Mouse (Mus musculus) spleen, adult 12 weeks (tissue): ENCODE results near the gene Zfp105.

Experiments
- DNase-seq: peaks from one replicate; pipeline ENCODE4 v3.0.0; 2022; ENCODE audit warnings: low spot score

The Zfp105 gene

DNA sequence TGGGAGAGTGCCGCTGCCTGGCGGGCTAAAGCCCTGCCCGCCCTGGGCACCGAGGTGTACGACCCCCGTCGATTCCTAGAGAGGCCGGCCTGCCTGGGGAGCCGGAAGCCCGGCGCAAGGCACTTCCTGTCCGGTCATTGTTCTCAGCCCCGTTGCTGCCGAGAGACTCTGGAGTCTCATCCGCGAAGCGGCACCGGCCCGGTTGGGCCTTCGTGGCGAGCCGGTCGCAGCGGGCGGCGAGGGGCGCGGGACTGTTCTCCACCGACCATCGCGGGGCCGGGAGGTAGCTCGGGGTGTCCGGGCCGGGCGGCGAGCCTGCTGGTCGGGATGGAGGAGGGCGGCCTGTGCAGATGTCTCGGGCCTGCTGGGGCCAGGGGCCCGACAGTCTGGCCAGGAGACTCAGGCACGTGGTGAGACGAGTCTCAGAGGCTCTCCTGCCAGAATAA is at the start of gene Zfp105:
Gene Zfp105 (plus strand): TSS at position 137 of the 446 bp plus-strand sequence.
- DNase-seq = no peak

DNA sequence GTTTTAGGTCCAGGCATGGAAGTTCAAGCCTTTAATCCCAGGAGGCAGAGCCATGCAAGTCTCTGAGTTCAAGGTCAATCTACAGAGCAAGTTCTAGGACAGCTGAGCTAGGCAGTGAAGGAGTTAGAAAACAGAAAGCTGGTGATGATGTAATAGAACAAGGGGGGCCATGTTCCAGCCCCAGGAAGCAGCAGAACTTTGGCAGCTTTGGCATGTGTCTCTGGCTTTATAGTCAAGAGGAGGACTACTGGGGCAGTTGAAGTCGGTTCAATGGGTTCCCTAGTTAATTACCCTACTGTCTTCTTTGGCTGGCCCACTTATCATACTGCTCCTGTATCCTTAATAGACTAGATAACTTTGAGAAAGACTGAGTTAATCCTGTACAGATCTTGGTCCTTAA is 48.2 kb upstream of the Zfp105 start:
- DNase-seq = no peak

DNA sequence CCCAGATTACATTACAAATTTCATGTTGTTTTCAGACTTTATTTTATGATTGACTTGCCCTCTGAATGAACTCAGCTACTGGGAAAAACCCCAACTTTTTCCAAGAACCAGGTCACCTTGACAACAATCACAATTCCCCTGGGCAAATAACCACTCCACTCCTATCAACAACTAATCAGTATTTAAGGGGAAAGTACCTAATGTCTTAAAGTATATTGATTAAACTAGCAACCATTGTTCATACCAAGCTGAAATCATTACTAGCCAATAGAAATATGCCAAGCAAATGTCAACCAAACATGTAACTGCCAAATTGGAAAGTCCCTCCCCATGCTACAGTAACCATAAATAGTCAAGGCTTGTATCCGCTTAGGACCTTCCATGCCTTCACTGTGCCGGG is 47.7 kb upstream of the Zfp105 start:
- DNase-seq = no peak

DNA sequence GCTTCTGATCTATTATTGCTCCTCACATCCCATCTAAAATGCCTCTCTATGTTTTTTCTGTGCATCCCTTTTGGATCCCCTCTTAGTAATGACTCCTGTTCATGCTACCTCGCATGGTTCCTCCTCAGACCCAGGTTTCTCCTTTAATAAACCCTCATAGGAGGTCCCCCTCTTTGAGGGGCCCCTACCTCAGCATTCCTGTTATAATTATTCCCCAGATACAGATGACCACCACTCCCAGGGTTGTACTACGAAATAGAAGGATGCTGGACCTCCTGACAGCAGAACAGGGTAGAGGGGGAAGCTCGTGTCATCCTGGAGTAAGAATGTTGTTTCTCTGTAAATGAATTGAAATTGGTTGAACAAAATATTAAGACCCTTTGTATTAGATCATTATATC is 37.5 kb upstream of the Zfp105 start, which contains the start of gene Zkscan7:
Gene Zkscan7 (plus strand): TSS at position 301 of the 400 bp plus-strand sequence.
- no peak for DNase-seq

DNA sequence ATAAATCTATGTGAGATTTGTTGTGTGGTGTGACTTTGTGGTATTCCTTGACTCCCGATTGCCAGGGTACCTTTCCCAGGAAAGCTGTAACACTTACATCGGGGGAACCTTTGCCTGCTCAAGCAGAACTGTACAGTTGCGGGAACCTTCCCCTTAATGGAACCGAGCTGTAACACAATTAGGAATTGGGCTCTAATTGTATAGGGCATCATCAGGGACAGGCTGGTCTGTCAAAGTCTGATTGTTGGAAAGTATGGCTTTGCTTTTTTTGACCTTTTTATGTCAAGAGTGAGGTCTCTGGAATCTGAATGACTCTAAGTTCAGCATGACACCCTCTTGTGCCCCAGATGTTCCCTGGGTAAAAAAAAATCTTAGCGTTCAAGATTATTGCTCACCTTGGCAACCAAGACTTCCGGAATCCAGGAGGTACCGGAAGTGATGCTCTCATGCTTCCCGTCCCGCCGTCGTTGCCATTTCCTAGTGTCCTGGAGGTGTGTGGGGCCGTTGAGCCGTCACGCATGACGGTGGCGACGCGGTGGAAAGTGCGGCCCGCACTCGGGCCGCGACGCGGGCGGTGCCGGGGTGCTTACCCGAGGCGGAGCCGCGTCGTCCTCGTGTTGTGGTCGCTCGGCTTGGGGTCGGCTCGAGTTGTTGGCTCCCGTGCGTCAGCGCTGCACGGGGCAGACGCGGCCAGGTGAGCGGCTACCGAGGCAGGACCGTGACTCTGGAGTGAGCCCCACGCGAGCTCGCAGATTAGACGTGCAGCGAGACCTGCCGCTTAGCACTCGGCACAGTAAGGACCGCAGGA is 36.3 kb upstream of the Zfp105 start:
- peak; percentile 33 for DNase-seq

DNA sequence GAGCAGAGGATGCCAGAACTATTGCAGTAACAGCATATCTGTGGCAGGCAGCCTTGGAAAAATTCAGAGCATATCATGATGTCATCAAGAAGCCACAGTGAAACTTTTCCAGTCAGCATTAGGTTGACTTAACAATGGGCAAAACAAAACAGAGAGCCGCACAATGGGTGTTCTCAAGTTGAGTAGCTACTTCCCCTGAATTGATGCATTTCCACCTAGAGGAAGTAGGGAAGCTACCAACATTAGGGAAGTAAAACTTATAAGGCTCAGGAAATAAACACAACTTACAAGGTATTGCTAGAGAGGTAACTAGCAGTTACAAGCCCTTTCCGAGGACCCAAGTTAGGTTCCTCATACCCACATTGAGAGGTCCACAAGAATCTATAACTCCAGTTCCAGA is 21.8 kb upstream of the Zfp105 start:
- no peak for DNase-seq

DNA sequence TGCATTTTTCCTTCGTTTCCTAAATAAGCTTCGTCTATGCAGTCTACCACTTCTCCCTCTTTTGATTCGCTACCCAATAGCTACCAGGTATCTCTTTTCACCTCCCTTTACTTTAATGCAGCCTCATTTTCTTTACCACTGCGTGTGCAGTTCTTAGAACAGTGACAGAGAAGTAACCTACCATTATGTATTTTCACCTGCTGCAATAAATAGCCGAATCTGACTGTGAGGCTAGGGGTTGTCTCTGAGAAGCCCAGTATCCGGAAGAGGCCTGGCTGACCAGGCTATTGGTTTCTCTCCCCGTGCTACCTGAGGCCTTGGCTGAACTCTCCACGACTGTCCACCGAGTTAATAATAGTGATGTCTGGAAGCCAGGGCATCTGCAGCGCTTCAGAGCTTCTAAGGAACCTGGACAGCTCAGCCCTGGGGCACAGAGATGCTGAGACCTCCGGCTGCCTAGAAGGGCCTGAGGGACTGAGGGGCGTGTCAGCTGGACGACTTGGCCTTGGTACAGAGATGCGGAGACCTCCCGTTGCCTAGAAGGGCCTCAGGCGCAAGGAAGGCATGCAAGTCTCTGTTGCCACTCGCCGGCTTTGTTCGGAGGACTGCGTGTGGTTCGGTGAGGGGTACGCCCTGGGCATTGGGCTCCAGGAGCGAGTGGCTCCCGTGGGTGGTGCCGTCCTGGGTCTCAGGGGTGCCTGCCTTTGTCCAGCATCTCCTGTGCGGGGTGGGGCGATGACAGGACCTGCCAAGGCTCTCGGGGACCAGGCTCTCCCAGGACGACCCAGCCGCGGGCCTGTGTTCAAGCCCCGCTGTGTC is 19.9 kb upstream of the Zfp105 start:
- DNase-seq = no peak

DNA sequence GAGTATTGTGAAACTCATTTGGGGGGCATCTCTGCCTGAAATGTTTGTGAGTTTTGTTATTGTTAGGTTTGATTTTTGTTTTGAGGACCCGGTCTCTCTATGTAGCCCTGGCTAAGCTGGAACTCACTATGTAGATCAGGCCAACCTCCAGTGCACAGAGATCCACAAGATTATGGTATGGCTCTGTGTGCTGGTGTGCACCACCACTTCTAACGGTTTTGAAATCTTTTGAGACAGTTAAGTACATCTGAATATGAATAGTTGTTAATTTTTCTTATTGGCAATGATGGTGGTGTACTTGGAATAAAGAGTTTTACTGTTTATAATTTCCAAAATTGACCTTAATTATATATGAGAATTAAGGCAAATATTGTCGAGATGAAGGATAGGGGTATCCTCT is 436 bp upstream of the Zfp105 start:
- DNase-seq = no peak

DNA sequence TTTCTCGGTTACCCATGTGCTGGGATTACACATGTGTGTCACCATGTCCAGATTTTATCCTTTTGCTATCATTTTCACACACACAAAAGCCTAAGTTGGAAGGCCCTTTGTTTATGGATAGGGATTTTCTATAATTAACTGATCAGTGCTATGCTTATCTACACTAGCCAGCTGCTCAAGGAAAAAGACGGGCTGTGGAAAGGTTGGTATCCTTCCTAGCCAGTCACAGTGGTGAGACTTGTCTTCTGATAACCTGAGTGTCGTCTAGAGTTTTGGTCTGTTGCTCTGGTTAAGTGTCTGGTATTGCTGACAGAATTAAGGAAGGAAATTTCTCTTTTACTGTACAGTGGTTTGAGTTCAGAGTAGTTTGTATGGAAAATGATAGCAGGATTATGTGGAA is 6.0 kb downstream of the Zfp105 start:
- no peak for DNase-seq

DNA sequence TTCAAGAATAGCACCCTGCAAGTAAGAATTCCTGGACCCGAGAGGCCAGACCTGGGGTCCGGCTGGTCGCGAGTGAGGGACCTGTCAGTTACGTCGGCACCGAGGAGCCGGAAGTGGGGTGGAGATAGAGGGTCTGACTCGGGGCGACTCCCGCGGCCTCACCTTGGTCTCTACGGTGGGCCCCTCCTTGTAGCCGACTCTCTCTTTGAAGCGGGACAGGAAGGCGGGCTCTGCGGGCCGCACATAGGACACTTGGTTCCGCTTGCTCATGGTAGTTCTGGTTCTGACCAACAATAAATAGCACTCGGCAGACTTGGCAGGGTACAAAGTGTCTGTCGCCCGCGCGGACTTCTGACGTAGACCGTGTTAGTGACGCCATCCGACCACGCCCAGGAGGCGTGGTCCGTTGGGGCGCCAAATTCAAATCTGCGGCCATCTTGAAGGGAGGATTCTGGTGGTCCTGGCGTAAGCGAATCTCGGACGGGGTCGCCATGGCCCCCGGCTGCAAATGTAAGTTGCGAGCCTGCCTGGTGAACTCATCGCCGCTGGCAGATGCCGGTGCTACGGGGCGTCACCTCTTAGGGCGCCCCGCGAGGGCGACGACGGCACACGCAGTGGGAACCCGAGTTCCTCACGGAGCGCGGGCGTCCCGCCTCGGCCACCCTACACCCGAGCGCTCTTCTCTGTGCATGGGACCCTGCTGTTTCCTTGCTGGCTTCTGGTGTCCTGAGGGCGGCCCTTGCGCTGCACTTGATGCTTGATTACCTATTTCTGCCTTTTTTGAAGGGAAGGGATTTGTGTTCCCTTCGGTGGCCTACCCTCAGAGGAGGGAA is 28.0 kb downstream of the Zfp105 start, which contains the start of the genes 1110059G10Rik and Kif15:
Gene 1110059G10Rik (minus strand): TSS at position 358 of the 833 bp plus-strand sequence.
Gene Kif15 (plus strand): TSS at position 404 of the 833 bp plus-strand sequence.
- peak; percentile 94 for DNase-seq
